Mouse (Mus musculus) brain, embryonic 14.5 days (tissue): ENCODE measurements at regions not wholly inside any gene's neighbourhood (a gene's known extent, or its start where the extent isn't known, plus 50 kb on each side); places are given as distances from the start of the nearest gene placed in this dataset.

ENCODE experiments used
- CTCF ChIP-seq: fragments of 200-500 bp; IDR thresholded peaks from 2 replicates; pipeline ENCODE4 v1.5.1; 2012; ENCODE audit warnings: inconsistent platforms, mild to moderate bottlenecking, moderate library complexity, borderline replicate concordance; ENCODE audit not compliant: insufficient read depth, insufficient read length; ENCODE audit errors: extremely low read depth
- POLR2A ChIP-seq: fragments of 200-500 bp; IDR thresholded peaks from 2 replicates; pipeline ENCODE4 v1.6.1; 2012; ENCODE audit warnings: mild to moderate bottlenecking, inconsistent platforms, borderline replicate concordance; ENCODE audit not compliant: poor library complexity, insufficient read depth, insufficient read length, severe bottlenecking; ENCODE audit errors: extremely low read depth

- TF ChIP-seq POLR2A (no peak), CTCF (no peak)
These were observed 640.0 kb upstream of the Pcdh17 start for GRCm38 (mm10) chr14:83803412-83803811.
